Mouse (Mus musculus): Measurements from ENCODE around the gene Upp2.
A peak's percentile ranks its signal among the peaks of the same experiment; 100 is the strongest.

Gene Upp2

GRCm38 (mm10) chr2:58551866-58552265, 15.2 kb upstream of the Upp2 start:
- DNase-seq (ENCODE audit: low spot score): no peak

- no peak for DNase-seq (ENCODE audit: low spot score)
Observed at GRCm38 (mm10) chr2:58552296-58552695, 14.8 kb upstream of the Upp2 start.

- DNase-seq (ENCODE audit: low spot score): no peak
Observed at GRCm38 (mm10) chr2:58557045-58557845, 9.9 kb upstream of the Upp2 start.

GRCm38 (mm10) chr2:58562137-58562536, 5.0 kb upstream of the Upp2 start:
- DNase-seq (ENCODE audit: low spot score): no peak

GRCm38 (mm10) chr2:58565267-58565666, 1.8 kb upstream of the Upp2 start:
- DNase-seq (ENCODE audit: low spot score): no peak

- DNase-seq (ENCODE audit: low spot score): no peak
Observed at GRCm38 (mm10) chr2:58566049-58566409, 1.1 kb upstream of the Upp2 start.

- peak; percentile 23 for DNase-seq (ENCODE audit: low spot score)
Observed at GRCm38 (mm10) chr2:58566410-58567065, 560 bp upstream of the Upp2 start.

GRCm38 (mm10) chr2:58567866-58568719, 995 bp downstream of the Upp2 start:
- no peak for DNase-seq (ENCODE audit: low spot score)

- no peak for DNase-seq (ENCODE audit: low spot score)
Observed at GRCm38 (mm10) chr2:58568841-58569645, 1.9 kb downstream of the Upp2 start.

GRCm38 (mm10) chr2:58574167-58574566, 7.1 kb downstream of the Upp2 start:
- no peak for DNase-seq (ENCODE audit: low spot score)

- no peak for DNase-seq (ENCODE audit: low spot score)
Observed at GRCm38 (mm10) chr2:58586311-58586710, 19.2 kb downstream of the Upp2 start.

GRCm38 (mm10) chr2:58589637-58590036, 22.5 kb downstream of the Upp2 start:
- DNase-seq (ENCODE audit: low spot score): no peak

GRCm38 (mm10) chr2:58590055-58590454, 23.0 kb downstream of the Upp2 start:
- no peak for DNase-seq (ENCODE audit: low spot score)

- no peak for DNase-seq (ENCODE audit: low spot score)
Observed at GRCm38 (mm10) chr2:58595350-58595749, 28.3 kb downstream of the Upp2 start.

- DNase-seq (ENCODE audit: low spot score): no peak
Observed at GRCm38 (mm10) chr2:58596774-58597342, 29.8 kb downstream of the Upp2 start.

- no peak for DNase-seq (ENCODE audit: low spot score)
Observed at GRCm38 (mm10) chr2:58597556-58597955, 30.5 kb downstream of the Upp2 start.

- DNase-seq (ENCODE audit: low spot score): no peak
Observed at GRCm38 (mm10) chr2:58599639-58600038, 32.5 kb downstream of the Upp2 start.

GRCm38 (mm10) chr2:58601382-58601781, 34.3 kb downstream of the Upp2 start:
- DNase-seq (ENCODE audit: low spot score): no peak

- no peak for DNase-seq (ENCODE audit: low spot score)
Observed at GRCm38 (mm10) chr2:58603379-58603778, 36.3 kb downstream of the Upp2 start.

GRCm38 (mm10) chr2:58604791-58605190, 37.7 kb downstream of the Upp2 start:
- no peak for DNase-seq (ENCODE audit: low spot score)

- DNase-seq (ENCODE audit: low spot score): no peak
Observed at GRCm38 (mm10) chr2:58613720-58614119, 46.6 kb downstream of the Upp2 start.

- no peak for DNase-seq (ENCODE audit: low spot score)
Observed at GRCm38 (mm10) chr2:58614851-58615250, 47.8 kb downstream of the Upp2 start.

Measured in T-cell, adult 2 months (primary cell).